Mouse (Mus musculus) cerebellum, adult 9-11 months (tissue): ENCODE measurements around the gene Map4k5.

Experiments
- DNase-seq: peaks from one replicate; pipeline ENCODE4 v3.0.0; 2022

Gene Map4k5

DNA sequence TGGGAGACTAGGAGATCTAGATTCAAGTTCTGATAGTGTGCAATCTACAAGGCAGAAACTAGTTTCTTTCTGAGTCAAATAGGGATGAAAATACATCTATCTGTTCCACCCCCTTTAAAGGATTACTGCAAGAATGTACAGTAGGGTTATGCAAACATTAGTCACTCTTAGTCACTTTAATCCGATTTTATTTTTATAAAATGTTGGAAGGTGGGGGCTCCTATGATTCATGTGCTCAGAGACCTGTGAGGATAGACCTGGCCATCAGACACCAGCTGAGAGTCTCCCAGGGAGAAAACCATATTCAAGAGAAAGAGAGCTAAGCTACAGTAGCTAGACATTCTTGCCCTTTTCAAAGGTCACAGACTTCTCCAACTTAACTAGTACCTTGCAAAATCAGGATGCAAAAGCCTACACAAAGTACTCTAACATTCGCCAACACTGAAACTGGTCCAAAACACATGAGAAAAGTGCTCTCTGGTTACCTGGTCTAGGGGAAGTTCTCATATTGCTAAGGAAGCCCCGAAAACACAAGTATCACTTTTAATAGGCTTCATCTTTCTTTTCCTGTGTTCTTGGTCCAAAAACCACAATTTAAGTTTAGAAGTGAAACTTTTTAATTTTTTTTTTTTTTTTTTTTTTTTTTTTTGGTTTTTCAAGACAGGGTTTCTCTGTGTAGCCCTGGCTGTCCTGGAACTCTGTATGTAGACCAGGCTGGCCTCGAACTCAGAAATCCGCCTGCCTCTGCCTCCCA lies 7.7 kb downstream of the Map4k5 start:
- DNase-seq: no peak

DNA sequence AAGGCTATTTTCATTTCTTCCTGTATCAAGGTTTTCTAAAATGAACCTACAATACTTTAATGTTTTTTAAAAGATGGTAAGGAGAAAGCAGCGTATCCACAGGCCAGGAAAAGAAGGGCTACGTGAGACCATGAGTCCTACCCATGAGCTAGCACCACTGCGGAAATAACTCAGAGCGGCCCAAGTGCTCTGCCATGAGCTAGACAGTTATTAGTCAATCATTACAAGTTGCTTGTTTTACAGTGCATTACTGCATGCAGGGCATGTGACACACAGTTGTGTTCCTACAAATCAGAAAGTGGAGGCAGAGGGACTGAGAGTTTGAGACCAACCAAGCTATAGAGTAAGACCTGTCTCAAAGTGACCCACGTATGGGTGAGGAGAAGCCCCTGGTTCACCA lies 8.9 kb downstream of the Map4k5 start:
- DNase-seq: no peak

DNA sequence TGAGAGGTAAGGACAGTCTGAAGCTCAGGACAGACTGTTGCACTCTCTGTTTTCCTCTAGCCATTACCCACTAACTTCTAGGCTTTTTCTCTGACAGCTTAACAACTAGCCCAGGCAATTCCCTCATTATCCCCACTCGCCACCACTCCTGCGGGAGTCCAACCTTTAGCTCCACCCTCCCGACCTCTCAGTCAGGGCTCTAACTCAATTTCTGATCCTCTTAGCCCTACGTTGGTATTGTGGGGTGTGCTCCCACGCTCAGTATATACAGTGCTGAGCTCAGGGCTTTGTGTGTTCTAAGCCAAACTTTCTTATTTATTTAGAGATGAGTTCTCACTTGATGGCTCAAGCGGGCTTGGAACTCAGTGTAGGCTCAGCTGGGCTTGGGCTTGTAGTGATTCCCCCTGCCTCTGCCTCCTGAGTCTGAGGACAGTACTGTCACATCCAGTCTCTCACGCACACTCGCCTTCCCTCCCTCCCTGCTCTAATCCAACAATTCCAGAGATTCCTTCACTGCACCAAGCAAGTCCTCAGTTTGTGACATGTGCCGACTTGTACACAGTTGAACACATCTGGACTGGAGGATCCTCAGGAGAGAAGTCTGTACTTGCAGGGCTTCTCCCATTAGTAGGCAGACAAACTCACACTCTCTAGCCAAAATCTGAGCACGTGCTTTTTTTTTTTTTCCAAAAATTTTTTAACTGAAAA lies 11.6 kb downstream of the Map4k5 start:
- DNase-seq: no peak

DNA sequence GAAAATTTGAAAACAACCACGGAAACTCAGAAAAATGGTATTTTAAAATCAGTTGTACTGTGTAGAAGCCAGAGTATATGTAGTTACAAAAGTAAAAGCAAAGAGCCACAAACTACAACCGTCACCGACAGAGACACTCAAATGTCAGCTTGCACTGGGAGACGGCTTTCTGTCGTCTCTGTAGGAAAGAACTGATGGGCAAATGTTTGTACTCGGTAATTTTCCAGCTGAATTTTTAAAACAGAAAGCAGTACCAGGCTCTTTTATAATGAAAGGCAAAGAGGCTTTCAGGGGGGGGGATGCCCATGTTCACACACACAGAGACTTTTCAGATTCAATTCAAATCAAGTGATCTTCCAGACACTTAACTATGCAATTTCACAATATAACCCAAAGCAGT lies 13.3 kb downstream of the Map4k5 start:
- no peak for DNase-seq

DNA sequence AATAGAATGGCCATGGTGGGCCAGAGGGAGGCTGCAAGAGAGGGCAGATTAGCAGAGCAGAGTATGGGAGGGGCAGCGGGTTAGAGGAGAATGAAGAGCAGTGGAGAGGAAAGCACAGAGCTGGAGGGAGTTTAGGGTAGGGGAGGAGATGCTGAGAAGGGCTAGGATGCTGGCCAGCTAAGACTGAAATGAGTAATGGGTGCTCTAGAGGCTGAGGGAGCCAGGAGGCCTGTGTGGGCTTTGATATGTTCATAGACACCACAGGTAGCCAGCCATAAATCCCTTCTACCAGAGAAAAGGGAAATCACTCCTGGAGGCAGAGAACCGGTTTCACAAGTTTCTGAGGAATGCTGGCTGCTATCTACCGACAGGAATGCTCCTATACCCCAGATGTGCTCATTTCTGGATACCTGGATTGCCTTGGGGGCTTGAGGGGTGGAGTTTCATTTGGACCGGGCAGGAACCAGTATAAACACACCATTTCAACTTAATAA lies 13.8 kb downstream of the Map4k5 start:
- no peak for DNase-seq

DNA sequence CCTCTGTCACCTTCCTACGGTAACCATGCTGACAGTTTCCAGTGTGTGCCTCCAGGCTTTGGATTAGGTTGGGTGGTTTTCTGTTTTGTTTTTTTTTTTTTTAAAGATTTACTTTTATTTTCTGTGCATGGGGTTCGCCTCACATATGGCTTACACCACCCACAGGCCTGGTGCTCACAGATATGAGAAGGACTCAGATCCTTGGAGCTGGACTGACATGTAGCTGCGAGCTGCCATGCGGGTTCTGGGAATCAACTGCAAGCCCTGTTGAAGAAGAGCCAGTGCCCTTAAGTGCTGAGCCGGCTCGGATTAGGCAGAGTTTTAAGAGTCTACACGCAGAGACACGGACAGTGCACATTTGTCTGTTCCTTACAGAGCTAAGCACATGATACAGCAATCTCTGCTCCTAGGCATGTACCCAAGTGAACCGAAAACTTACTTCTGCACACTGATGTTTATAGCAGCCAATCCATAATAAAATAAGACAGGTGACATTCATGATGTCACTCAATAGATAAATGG lies 15.1 kb downstream of the Map4k5 start:
- DNase-seq: no peak

GRCm38 (mm10) chr12:69871632-69872031 lies 21.4 kb downstream of the Map4k5 start:
- DNase-seq: no peak

DNA sequence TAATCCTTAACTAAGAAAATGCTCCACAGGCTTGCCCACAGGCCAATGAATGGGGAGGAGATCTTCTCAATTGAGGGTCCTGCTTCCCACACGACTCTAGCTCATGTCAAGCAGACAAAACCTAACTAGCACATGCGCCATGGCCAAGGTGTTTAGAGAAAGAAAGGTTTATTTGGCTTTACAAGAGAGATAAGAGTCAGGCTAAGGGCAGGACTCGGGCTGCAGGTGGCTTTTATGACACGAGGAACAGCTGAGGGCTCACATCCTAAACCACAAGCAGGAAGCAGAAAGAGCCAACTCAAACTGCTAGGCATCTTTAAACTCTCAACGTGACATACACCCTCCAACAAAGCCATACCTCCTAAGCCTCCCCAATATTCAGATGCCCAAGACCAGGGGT lies 25.7 kb downstream of the Map4k5 start:
- DNase-seq: no peak

DNA sequence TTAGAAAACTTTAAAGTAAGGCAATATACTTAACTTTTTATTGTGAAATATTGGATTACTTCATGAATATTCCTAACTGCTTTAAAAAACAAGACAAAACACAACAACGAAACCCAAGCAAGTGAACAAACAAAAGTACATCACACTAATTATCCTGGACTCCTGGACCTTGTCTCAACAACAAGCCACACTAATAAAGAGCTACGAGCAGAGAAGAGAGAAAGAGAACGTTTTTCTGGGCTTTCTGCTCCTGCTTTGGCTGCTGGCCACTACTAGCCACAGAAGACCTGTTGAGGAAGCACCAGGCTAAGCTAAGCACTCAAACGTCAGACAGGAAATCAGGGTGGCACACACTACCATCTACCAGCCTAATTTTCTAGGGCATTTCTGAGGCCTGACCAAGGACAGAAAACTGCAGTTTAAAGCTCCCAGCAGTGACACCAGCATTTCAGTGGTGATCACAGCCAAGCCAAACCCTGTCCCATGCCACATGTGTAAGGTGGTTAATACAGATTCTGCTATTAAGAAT lies 28.8 kb downstream of the Map4k5 start:
- no peak for DNase-seq

DNA sequence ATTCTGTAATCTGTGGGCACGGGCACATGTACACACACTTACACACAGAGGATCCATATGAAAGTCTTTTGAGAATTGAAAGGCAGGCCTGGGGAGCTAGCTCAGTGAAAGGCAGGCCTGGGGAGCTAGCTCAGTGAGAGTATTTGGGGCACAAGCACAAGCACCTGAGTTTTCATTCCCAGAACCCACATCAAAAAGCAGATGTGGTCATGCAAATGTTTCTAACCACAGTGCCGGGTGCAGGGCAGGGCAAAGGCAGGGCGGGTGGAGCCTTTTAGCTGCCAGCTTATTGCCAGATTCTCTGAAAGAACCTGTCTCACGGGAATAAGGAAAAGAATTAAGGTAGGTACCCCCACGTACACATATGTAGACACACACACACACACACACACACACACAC lies 29.5 kb downstream of the Map4k5 start:
- DNase-seq: no peak

DNA sequence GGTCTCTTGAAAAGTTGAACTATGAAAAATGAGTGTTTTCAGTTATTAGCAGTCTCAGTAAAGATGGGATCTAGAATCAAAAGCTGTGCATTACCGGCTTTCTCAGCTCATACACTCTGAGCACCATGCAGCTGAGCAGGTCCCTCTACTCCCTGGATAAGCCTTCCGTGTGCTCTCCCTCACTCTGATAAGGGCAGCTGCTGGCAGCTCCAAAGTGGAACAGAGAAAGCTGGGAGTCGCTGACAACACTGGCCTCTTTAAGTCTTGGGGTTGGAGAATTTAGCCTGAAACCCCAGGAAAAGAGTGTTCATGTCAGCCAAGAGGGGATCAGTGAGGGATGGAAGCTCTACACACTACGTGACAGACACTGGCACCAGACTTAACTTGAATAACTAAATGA lies 34.2 kb downstream of the Map4k5 start:
- no peak for DNase-seq

- no peak for DNase-seq
Observed at GRCm38 (mm10) chr12:69857597-69857996, 35.4 kb downstream of the Map4k5 start.

GRCm38 (mm10) chr12:69856398-69856797 lies 36.6 kb downstream of the Map4k5 start:
- DNase-seq: no peak

- DNase-seq: no peak
Observed at GRCm38 (mm10) chr12:69855641-69856300, 37.2 kb downstream of the Map4k5 start.

GRCm38 (mm10) chr12:69853942-69854341 lies 39.1 kb downstream of the Map4k5 start:
- DNase-seq: no peak

- no peak for DNase-seq
Observed at GRCm38 (mm10) chr12:69853387-69853786, 39.6 kb downstream of the Map4k5 start.

GRCm38 (mm10) chr12:69852288-69852687 lies 40.7 kb downstream of the Map4k5 start:
- DNase-seq: no peak

- DNase-seq: no peak
Observed at GRCm38 (mm10) chr12:69848083-69848878, 44.7 kb downstream of the Map4k5 start.

DNA sequence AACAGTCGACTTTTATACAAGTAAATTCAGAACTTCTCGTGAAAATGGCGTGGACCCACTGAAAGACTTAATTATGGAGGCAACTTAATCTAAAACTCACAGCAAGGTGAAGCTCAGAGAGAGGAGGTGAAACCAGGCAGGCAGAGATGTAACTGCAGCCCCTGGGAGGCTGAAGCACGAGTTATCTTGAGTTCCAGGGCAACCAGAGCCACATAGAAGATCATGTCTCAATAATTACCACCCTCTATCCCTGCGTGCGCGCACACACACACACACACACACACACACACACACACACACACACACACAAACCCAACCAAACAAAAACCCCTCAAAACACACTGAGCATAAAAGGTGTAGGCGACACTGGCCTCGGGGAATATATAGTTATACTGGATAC lies 46.5 kb downstream of the Map4k5 start:
- no peak for DNase-seq

- DNase-seq: no peak
Observed at GRCm38 (mm10) chr12:69845722-69846121, 47.3 kb downstream of the Map4k5 start.

- DNase-seq: no peak
Observed at GRCm38 (mm10) chr12:69843531-69844445, 49.2 kb downstream of the Map4k5 start.
